Mouse (Mus musculus): ENCODE results near the gene Mrpl39. TPM values are rescaled to one million over a fixed set of nuclear protein-coding genes. Genes with fewer than 3 reads are reported as not detected.

The Mrpl39 gene
- 10 to 100 TPM; 20.0 to 21.2 TPM for total RNA-seq (2021)

DNA sequence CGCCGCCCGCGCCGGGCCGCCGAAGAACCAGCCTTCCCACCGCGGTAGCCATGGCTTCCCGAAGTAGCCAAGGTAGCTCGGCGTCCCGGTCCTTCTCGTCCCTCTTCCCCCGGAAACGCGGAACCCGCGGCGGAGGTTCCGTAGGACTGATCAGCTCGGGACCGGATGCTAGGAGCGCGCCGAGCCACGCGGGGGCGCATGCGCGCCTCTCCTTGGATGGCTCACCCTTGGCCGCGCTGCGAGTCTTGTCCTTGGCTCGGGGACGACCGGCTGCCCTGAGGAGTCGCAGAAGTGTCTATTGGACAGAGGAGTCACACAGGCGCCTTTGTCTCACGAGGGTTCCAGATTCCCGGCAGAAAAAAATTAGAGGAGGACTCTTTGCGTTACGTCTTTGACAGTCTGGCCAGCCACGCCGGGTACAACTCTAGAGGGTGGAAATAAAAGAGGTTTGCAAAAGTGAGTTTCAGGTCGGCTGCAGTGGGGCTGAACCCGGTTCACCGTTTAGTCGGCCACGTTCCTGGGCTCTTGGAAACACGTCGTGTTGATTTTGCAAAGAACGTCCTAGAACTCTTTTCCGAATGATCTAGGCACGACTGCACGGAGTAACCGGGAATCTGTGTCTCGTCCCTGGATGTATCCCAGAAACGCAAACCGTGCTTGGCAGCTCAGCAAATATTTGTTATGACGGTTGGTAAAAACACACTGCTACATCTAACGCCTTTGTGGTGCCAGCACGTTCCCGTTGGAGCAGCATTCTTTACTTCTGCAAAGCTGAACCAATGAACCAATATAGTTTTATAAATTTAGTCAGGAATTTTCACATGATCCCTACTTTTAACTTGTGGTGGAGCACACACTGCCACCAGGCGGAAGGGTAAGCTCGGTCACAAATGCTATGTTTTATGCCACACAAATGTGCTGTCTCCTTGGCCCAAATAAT is at the start of gene Mrpl39:
Gene Mrpl39 (minus strand): TSS at position 577 of the 940 bp plus-strand sequence.
- intact Hi-C loops (cut with DNase I), result loop anchor here (2.0 to 10.0 kb wide), 4 partner anchors 37 to 949 kb away; partner anchors contain the start of genes Gabpa and Jam2
- peak; percentile 92 to 96 for DNase-seq (ENCODE audit: extremely low spot score in 1 of 2, low spot score in 2 of 2)

DNA sequence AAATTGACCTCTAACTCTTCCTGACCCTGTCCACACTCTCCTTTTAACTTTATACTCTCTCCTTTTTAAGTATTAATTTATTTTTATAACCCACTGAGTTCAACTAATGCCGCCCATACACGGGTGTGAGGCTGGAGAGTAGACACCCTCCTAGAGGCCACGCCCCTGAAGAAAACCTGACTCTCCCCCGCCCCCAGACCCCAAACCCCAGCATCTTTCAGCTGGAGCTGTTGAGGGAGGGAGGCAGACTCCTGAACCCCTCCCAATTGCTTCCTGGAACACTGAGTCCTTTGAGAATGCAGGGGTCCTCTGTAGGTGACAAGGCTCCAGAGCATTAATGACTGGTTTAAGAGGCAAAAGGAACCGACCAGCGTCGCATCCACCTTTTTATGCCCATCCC is 49.4 kb upstream of the Mrpl39 start:
- intact Hi-C loops (cut with DNase I), result no loop called here
- DNase-seq (ENCODE audit: extremely low spot score in 1 of 2, low spot score in 2 of 2), result no peak

DNA sequence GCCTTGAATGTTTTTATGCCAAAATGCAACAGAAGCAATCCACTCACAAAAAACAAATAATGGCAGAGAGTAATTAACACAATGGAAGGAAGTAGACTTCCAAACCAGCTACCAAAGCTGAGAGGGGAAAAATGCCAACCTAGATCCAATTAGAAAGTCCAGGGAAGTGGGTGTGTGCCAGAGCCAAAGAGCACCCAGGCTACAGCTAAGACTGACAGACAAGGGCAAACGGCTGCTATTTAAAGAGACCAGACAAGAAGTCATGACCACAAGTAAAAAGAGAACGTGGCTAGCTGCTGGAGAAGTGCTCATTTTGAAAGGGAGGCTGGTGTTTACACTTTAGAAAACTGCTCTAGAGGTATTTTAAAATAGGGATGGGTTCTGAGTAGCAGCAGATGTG is 47.7 kb upstream of the Mrpl39 start:
- peak in 1 of 2 experiments; percentile 20 for DNase-seq (ENCODE audit: extremely low spot score in 1 of 2, low spot score in 2 of 2)
- intact Hi-C loops (cut with DNase I), result no loop called here

GRCm38 (mm10) chr16:84779718-84780117 is 44.2 kb upstream of the Mrpl39 start:
- DNase-seq (ENCODE audit: extremely low spot score in 1 of 2, low spot score in 2 of 2), result peak in 1 of 2 experiments; percentile 20

DNA sequence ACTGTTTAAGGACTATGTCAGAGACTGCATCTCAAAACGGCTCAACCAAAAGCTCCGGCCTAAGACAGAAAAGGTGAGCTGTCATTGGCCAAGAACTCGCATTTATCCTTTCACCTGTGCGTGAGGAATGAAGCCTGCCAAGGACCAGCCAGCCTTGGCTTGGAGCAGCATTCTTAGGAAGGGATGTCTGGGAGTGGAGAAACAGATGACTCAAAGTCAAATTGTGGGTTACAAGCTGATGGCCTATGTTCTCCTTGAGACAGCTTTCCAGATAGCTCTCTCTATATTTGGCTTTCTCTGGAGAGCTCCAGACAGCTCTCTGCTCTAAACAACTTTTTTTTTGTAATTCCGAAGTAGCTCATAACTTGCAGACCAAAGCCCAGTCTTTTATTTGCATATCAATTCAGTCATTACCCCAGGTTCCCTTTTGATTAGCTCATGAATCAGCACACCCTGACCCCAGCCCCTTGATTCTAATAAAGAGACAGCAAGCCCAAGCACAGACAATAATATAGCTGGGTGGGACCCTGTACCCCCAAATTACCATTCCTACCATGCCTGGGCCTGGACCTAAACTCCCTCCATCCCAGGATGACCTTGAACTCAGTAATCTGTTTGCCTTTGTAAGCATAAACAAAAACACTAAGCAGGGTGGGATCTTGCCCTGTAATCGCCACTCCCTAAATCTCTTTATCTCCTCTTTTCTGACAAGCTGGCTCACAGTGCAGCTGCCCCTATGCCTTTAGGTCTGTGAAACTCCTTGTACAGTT is 43.5 kb upstream of the Mrpl39 start:
- intact Hi-C loops (cut with DNase I), result loop anchor here (5.0 kb wide), 1 partner anchor 38 kb away; no protein-coding TSS in a partner anchor
- DNase-seq (ENCODE audit: extremely low spot score in 1 of 2, low spot score in 2 of 2), result no peak

More at GRCm38 (mm10) chr16:84779718-84780117, 44.2 kb upstream of the Mrpl39 start:
- intact Hi-C loops (cut with DNase I), result loop anchor here (5.0 kb wide), 1 partner anchor 38 kb away; no protein-coding TSS in a partner anchor

DNA sequence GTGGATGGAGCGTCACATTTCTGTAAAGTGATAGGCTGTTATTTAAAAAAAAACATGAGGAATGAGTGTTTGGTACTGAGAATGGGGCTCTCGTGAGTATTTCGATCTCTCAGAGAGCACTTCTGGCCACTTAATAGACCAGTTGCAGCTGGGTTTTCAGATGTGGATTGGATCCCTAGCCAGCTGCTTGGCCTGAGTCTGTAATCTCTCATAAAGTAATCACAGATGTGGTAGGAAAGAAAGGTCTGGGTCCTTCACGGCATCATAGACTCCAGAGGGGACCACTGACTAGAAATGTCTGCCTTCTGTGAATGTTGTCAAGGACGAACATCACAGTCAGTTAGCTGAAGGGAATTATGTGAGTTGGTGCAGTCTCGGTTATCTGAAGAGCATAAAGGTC is 42.9 kb upstream of the Mrpl39 start:
- DNase-seq (ENCODE audit: extremely low spot score in 1 of 2, low spot score in 2 of 2), result no peak
- intact Hi-C loops (cut with DNase I), result loop anchor here (5.0 kb wide), 1 partner anchor 39 kb away; no protein-coding TSS in a partner anchor

GRCm38 (mm10) chr16:84776089-84776784 is 40.7 kb upstream of the Mrpl39 start:
- intact Hi-C loops (cut with DNase I), result loop anchor here (5.0 kb wide), 1 partner anchor 41 kb away; no protein-coding TSS in a partner anchor
- DNase-seq (ENCODE audit: extremely low spot score in 1 of 2, low spot score in 2 of 2), result peak in 1 of 2 experiments; percentile 26

DNA sequence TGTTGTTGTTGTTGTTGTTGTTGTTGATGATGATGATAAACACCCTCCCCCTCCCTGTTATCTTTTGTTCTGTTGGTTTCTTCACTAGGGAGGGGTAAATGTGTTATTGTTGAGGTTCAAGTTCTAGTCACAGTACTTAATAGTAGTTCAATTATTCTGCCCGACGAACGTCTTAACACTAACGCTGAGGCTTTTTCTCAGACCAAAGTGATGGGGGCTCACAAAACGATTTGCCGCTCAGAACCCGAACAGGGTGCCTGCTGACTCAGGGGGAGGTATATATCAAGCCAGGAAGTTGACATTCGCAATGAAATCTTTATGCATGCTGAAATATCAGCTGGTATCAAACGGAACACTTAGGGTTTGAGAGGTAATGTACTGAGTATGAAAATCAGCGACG is 39.8 kb upstream of the Mrpl39 start:
- intact Hi-C loops (cut with DNase I), result loop anchor here (5.0 kb wide), 1 partner anchor 42 kb away; no protein-coding TSS in a partner anchor
- no peak for DNase-seq (ENCODE audit: extremely low spot score in 1 of 2, low spot score in 2 of 2)

DNA sequence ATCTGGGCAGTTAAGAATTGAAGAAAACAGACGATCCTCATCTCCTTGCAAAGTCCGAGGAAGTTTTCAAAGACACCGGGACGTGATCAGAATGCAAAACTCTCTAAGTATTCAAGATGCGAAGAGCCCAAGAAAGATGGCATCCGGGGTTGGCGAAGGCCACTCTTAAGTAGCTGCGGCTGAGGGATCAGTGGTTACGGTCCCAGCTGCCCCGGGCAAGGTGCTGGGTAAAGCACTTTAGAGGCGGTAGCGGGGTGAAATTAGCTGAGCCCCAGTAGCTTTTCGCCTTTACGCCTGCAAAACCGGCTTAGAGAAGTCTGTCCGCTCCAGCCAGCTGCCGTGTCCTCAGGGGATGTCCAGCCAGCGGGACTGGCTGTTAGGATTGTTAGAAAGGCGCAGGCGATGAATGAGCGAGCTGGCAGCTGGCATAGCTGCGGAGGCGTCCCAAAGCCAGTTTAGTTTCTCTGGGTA is 39.3 kb upstream of the Mrpl39 start:
- intact Hi-C loops (cut with DNase I), result loop anchor here (5.0 kb wide), 2 partner anchors 37 to 43 kb away; partner anchors contain the start of gene Mrpl39
- peak; percentile 49 to 59 for DNase-seq (ENCODE audit: extremely low spot score in 1 of 2, low spot score in 2 of 2)

- intact Hi-C loops (cut with DNase I), result loop anchor here (5.0 kb wide), 1 partner anchor 37 kb away; the partner anchor contains the start of gene Mrpl39
- peak; percentile 31 to 86 for DNase-seq (ENCODE audit: extremely low spot score in 1 of 2, low spot score in 2 of 2)
These were observed 38.6 kb upstream of the Mrpl39 start, which contains the start of gene Jam2 for GRCm38 (mm10) chr16:84774003-84774703. Jam2 (plus strand) TSS chr16:84774123.

DNA sequence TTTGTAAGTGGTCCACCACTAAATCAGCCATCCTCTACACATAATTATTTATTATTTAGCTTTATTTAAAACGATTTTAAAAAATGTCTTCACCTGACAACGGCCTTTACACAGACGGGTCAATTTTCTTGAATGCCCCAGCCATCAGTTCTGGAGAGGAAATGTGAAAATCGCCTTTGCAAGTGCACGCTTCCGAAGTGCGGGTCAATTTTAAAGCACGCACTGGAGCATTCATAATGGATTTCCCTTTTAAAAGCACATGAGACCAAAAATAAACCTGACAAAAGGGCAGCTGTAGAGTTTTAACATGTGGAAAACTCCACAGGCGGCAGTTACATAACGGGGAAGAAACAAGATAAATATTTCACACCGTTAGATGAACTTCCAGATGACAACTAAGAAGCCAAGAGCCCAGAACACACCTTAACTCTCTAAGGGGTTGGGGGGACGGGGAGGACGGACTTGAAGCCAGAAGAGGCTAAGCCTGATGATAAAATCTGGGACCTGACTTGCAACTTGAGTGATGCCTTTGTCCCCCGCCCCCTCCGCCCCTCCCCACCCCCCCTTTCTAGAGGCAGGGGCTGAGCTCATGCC is 37.8 kb upstream of the Mrpl39 start:
- intact Hi-C loops (cut with DNase I), result loop anchor here (5.0 kb wide), 1 partner anchor 36 kb away; the partner anchor contains the start of gene Mrpl39

GRCm38 (mm10) chr16:84772496-84773267 is 37.1 kb upstream of the Mrpl39 start:
- no peak for DNase-seq (ENCODE audit: extremely low spot score in 1 of 2, low spot score in 2 of 2)
- intact Hi-C loops (cut with DNase I), result loop anchor here (5.0 kb wide), 1 partner anchor 35 kb away; the partner anchor contains the start of gene Mrpl39

More for the DNA sequence above, 37.8 kb upstream of the Mrpl39 start:
- no peak for DNase-seq (ENCODE audit: extremely low spot score in 1 of 2, low spot score in 2 of 2)

DNA sequence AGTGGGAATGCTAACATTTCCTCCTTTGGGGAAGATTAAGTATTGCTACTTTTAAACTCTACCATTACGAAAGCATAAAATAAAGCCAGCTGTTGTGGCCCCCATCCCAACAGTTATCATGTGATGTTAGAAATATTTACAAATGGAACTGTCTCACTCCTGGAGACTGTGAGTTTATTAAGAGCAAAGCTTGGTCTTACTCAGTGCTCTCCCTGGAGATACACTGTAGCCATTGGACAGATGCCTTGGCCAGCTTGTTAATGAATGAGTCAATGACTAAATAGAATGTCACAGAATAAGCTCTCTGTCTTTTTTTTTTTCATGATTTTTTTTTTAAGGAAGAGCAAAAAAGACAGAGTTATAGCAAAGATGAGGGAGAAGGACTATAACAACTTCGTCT is 35.9 kb upstream of the Mrpl39 start:
- no peak for DNase-seq (ENCODE audit: extremely low spot score in 1 of 2, low spot score in 2 of 2)
- intact Hi-C loops (cut with DNase I), result loop anchor here (5.0 kb wide), 1 partner anchor 34 kb away; the partner anchor contains the start of gene Mrpl39

DNA sequence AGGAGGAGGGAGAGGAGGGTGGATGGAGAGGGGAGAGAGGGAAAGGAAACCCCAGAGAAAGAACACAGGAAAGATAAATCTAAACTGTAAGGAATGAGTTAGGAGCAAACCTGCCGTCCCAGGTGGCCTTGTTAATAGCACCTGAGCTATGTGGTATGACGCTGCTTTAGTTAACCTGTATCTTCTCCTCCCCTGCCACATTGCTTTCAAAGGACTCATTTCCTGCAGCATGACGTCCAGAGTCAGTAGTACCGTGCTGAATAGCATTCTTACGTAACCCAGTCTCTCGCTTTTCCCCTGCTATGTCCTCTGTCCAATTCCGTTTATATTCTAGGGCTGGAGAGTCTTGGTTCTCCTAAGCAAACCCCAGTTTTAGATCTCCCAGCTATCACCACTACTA is 35.3 kb upstream of the Mrpl39 start:
- intact Hi-C loops (cut with DNase I), result loop anchor here (5.0 kb wide), 1 partner anchor 34 kb away; the partner anchor contains the start of gene Mrpl39
- no peak for DNase-seq (ENCODE audit: extremely low spot score in 1 of 2, low spot score in 2 of 2)

DNA sequence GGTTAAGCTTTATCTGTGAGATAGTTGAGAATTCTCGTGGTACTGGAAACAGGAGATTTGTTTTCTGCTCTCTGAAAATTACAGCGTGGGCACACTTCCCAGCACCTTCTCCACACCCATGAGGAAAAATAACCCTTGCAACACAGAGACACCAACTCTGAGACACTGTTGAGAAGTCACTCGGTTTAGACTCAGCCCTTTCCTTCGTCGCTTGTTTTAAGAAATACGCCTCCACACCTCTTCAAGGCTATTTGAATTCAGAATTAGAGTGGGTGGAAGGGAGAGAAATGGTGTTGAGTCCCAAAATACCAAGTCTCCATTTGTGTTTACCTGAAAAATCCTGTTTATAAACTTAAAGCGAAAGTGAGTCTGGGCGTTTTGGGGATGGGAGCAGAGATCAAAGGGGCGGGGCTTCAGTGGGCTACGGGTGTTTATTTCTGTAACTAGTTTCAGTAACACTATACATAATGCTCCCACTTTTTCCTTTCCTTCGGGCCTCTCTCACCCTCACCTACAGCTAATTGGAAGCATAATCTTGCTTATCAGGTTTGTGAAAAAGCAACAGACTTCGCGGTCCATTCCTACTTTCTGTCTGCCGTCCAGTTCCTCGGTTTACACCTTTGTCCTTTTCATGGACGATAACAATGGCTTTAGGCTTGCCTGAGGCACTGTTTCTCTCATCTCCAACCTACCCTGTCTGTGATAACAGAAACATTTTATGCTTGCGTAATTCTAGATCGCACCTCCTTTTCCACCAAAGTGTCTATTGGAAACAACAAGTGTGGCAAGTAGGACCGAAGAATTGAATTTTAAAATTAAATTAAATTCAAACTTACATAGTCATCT is 34.3 kb upstream of the Mrpl39 start:
- intact Hi-C loops (cut with DNase I), result loop anchor here (5.0 kb wide), 1 partner anchor 33 kb away; the partner anchor contains the start of gene Mrpl39

More for the DNA sequence above, 34.3 kb upstream of the Mrpl39 start:
- no peak for DNase-seq (ENCODE audit: extremely low spot score in 1 of 2, low spot score in 2 of 2)

Measured in left cerebral cortex, postnatal 10 days (tissue).